Mouse (Mus musculus) urinary bladder, postnatal 10 days (tissue): Measurements from ENCODE around the gene Rap2b.
A peak's percentile ranks its signal among the peaks of the same experiment; 100 is the strongest.

ENCODE experiments used
- DNase-seq: peaks from one replicate; pipeline ENCODE4 v3.0.0; 2022; ENCODE audit warnings: low spot score

Rap2b gene

DNA sequence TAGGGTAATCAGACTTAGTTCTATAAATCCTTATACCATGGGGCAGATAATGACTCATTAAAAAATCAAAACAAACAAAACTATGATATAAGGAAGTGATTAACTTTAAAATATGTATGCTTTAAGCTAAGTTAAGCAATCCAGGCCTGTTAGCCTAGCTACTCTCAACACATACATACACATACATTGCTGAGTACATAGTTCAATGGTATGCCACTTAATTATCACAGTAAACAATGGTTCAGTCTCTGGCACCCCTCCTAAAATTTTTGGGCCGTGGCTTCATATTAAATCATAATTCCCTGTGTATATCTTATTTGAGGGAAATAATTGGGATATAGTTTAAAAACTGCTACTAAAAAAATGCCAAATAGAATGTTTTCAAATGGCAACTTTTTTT lies at the start of gene Rap2b:
Gene Rap2b (plus strand): TSS at position 301 of the 400 bp plus-strand sequence.
- no peak for DNase-seq

GRCm38 (mm10) chr3:61315002-61315401 lies 46.4 kb upstream of the Rap2b start:
- DNase-seq = no peak

- DNase-seq = no peak
Observed at GRCm38 (mm10) chr3:61320031-61320430, 41.4 kb upstream of the Rap2b start.

GRCm38 (mm10) chr3:61321632-61322031 lies 39.8 kb upstream of the Rap2b start:
- DNase-seq = no peak

GRCm38 (mm10) chr3:61336205-61336604 lies 25.2 kb upstream of the Rap2b start:
- DNase-seq = no peak

DNA sequence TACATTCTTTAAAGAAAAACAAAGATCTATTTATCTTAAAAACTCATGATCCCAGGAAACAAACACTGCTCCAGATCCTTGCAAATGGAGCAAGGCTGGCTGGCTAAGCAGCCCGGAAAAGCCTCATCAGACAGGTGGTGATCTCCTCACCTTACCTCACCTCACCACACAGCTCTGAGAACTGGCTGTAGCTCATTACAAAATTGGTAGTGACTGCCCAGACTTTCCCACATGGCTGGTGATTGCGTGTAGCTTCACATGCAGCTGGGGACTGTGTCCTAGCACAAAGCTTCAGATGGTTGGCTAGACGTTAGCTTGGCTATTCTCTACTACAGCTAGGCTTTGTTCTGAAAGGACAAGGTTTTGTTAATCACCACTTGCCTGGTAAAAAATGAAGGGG lies 24.2 kb upstream of the Rap2b start:
- DNase-seq = no peak

DNA sequence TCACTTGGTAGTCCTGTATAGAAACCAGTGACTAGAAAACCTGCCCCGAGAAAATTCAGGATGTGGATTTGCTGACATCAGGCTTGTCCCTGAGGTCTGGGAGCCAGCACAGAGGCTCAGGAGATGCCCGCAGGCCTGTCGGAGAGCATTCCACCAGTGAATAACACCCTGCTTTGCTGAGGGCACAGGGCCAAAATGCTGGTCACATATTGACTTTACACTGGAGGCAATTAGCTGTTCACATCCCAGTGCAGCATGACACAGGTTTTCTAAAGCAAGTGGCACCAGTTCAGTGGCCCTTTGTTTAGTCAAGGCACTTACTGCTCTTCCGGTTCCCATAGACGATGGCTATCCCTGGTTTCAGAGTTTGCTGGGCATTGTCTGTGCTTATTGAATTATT lies 21.1 kb upstream of the Rap2b start:
- DNase-seq = no peak

- no peak for DNase-seq
Observed at GRCm38 (mm10) chr3:61344031-61344430, 17.4 kb upstream of the Rap2b start.

DNA sequence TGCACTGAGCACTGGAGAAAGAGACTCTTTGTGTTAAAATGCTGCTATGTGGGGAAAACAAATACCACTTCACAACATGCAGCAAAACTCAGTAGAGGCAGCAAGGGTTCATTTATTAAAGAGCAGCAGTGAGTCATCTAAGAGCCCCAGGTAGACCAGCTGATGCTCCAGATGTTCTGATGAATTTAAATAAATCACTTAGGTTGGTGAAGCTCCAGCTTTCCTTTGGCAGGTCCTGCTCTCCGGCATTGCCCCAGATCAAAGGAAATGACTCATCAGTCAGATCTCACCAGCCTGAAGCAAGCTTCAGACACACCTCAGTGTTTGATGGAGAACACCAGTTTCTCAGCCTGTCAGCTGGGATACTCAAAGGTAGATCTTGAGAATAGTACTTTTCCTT lies 15.8 kb upstream of the Rap2b start:
- no peak for DNase-seq

- DNase-seq = no peak
Observed at GRCm38 (mm10) chr3:61348036-61348614, 13.3 kb upstream of the Rap2b start.

GRCm38 (mm10) chr3:61349433-61349832 lies 12.0 kb upstream of the Rap2b start:
- no peak for DNase-seq

DNA sequence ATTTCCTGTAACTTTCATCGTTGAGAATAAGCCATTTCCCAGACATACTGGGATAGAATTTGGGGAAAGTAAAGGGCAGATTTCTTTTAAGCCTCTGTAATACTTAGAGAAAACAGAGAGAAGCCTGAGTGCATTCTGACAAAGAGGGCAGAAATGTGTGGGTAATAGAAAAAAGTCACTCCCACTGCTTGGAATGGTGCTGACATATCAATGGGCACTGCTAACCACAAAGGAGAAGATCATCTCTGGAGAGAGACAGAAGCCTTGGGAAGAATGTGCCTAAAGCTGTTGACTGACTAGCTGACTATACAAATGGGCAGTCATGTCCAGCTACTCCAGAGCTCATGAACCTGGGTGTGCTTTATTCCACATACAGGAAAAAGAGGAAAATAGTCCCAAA lies 6.0 kb upstream of the Rap2b start:
- no peak for DNase-seq

DNA sequence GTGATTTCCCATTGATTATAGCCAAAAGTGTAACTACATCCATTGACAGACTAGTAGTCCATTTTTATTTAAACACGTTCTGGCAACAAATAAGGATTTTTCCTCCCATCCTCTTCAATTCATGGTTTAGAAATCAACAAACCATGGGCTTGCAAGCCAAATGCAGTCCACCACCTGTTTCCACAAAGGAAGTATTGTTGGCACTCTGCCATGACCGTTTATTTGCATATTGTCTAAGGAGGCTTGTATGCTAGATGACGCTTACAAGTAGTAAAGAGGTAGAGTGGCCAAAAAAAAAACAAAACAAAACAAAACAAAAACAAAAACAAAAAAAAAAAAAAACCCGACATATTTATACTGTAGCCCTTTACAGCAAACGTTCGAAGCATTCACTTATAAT lies 3.3 kb upstream of the Rap2b start:
- DNase-seq = no peak

- no peak for DNase-seq
Observed at GRCm38 (mm10) chr3:61358756-61359293, 2.6 kb upstream of the Rap2b start.

DNA sequence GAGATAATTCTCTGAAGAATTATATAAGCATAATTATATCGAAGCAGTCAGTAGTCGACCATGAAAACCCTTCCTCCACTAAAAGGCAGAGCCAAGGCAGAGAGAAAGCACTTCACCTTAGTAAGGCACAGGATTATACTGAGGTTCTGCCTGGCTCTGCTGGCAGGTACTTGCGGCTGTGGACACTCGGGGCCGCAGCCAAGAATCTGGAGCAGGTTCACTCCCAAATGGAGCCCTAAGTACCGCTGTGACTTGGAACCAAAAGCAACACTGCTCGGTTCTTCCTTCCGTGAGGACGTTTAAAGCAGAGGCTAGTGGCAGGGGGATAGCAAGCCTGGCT lies 1.4 kb downstream of the Rap2b start:
- DNase-seq = no peak

- DNase-seq = peak; percentile 76
Observed at GRCm38 (mm10) chr3:61363161-61363988, 1.9 kb downstream of the Rap2b start.

GRCm38 (mm10) chr3:61363989-61364660 lies 2.7 kb downstream of the Rap2b start:
- peak; percentile 84 for DNase-seq

DNA sequence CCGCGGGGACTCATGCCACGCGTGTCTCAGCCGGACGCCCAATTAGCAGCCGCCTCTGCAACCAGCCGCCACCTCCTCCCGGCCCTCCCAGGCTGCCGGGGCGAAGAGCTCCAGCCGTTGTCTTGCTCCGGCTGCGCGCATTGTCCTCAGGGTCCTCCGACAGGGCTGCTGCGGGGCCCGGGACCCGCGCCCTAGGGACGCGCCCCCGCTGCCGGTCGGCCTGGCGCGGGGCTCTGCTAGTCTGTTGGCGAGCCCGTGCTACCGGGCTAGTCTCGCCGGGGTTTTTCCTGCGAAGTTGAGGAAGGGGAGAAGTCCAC lies 3.2 kb downstream of the Rap2b start:
- DNase-seq = no peak

DNA sequence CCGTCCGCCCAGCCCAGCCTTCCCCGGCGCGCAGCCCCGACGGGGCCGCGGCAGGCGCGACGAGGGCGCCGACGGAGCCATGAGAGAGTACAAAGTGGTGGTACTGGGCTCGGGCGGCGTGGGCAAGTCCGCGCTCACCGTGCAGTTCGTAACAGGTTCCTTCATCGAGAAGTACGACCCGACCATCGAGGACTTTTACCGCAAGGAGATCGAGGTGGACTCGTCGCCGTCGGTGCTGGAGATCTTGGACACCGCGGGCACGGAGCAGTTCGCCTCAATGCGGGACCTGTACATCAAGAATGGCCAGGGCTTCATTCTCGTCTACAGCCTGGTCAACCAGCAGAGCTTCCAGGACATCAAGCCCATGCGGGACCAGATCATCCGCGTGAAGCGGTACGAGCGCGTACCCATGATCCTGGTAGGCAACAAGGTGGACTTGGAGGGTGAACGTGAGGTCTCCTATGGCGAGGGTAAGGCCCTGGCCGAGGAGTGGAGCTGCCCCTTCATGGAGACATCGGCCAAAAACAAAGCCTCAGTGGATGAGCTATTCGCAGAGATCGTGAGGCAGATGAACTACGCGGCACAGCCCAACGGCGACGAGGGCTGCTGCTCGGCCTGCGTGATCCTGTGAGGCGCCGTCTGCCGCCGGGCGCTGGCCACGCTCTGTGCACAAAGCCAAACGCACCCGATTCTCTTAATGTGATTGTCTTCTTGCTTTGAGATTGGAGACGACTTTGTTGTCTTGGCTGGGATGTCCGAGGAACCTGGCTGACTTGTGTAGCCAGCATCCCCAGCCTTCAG lies 3.7 kb downstream of the Rap2b start:
- DNase-seq = no peak

- DNase-seq = no peak
Observed at GRCm38 (mm10) chr3:61365779-61366373, 4.4 kb downstream of the Rap2b start, which contains the start of gene B430305J03Rik. Gene B430305J03Rik, minus strand, starts transcription at chr3:61365951.

GRCm38 (mm10) chr3:61368446-61368845 lies 7.0 kb downstream of the Rap2b start:
- DNase-seq = no peak

DNA sequence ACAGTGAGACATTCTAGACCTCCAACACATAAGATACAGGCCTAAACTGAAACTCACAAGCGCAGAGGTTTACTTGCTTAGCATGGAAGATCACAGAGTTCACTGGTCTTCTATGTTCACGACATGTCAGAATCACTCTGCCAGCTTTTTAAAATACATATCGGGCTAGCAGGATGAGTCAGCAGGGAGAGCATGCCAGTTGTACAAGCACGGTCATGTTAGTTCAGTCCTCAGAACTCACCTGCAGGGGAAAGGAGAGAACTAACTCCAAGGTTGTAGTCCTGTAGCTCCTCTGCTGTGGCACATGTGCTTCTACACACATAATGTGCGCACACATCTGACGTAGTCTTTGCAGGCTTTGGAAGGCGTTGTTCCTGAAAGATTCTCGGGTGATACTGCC lies 14.6 kb downstream of the Rap2b start:
- DNase-seq = no peak
